Mouse (Mus musculus): ENCODE results near the gene Fbxw18.
"Not testable (repeated sequence)": the region's sequence is repeated elsewhere in the genome, so short reads cannot be mapped to it uniquely, and the experiment has no call there.

The Fbxw18 gene

GRCm38 (mm10) chr9:109702600-109702999 lies at the start of gene Fbxw18:
Gene Fbxw18 (minus strand): TSS chr9:109702700.
- POLR2A ChIA-PET, CTCF ChIA-PET: not testable (repeated sequence)

- CTCF ChIA-PET, POLR2A ChIA-PET: not testable (repeated sequence)
Measured at GRCm38 (mm10) chr9:109745989-109746388, 43.5 kb upstream of the Fbxw18 start, which contains the start of gene Fbxw26. Gene Fbxw26 (minus strand): TSS chr9:109746089.

GRCm38 (mm10) chr9:109685299-109685698 lies 17.2 kb downstream of the Fbxw18 start:
- ChIA-PET POLR2A (interaction anchor here in 1 of 4 experiments (0.6 kb wide), 1 partner anchor 739 kb away, joined by 4 read pairs; no protein-coding TSS in a partner anchor), CTCF (interaction anchor here in 3 of 4 experiments (0.5 to 1.3 kb wide), 7 partner anchors 92 to 906 kb away, joined by 3 to 13 read pairs (median 4); partner anchors contain the start of gene Nme6 (in 1 of the 3))

- CTCF ChIA-PET = interaction anchor here in 1 of 4 experiments (0.6 kb wide), 1 partner anchor 911 kb away, joined by 3 read pairs; no protein-coding TSS in a partner anchor
Measured at GRCm38 (mm10) chr9:109664552-109664951, 37.9 kb downstream of the Fbxw18 start, which contains the start of gene Fbxw25. Gene Fbxw25 (minus strand): TSS chr9:109664652.

More at GRCm38 (mm10) chr9:109664552-109664951, 37.9 kb downstream of the Fbxw18 start, which contains the start of gene Fbxw25:
- POLR2A ChIA-PET = interaction anchor here in 1 of 4 experiments (1.0 kb wide), 1 partner anchor 11 kb away, joined by 3 read pairs; no protein-coding TSS in a partner anchor
